Mouse (Mus musculus) embryo, embryonic 10.5 days (tissue): ENCODE data around the gene Arl2bp.

Experiments used
- DNase-seq: peaks from one replicate; pipeline ENCODE4 v3.0.0-alpha.2; 2015; ENCODE audit warnings: low spot score

Gene Arl2bp

DNA sequence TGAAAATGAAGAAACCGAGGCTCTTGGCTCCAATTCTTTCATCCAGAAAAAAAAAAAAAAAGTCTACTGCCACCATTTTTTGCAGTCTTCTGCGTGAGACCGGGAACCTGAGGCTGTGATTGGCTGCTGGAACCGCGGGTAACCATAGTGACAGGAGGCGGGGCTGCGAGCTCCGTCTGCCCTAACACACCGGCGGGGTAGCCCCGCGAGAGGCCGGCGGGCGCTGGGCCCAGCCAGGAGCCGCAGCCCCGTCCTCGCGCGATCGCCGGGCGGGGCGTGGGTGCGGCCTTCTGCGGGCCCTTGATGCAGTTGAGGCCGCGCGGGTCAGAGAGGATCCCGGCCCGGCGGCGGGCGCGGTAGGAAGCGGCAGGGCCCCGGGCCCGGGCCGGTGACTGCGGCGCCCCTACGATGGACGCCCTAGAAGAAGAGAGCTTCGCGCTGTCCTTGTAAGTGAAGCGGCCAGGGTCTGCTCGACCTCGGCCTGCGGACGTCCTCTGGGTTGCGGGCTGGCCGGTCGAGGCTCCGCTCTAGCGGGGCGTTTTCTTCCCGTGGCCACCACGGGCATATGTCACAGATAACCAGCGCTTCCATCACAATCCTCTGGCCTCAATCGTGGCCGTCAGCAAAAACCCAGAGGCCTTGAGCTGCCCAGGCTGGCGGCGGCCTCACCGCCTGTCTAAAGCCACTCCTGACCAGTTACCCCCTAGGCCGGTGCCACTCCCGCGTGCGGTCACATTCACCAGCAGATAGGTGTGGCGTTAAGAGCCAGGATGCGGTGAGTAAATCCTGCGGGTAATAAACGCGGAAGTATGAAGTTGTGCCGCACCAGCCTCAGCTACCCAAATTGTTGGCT lies at the start of gene Arl2bp:
Gene Arl2bp, plus strand, starts transcription at position 145 of the 853 bp plus-strand sequence.
- peak; percentile 96 for DNase-seq

DNA sequence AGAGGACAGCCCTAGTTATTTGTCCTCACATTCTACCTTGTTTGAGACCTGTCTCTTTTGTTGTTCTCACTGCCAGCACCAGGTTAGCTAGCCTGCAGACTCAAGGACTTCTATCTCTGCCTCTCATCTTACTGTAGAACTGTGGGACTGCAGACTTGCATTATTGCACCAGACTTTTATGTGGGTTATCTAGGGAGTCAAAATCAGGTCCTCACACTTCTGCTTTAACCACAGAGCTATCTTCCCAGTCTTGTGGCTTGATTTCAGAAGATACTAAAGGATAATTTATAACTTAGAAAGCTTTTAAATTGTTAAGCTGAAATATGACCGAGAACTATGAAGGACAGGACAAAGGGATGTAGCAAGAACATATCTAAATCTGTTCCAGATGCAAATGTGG lies 41.5 kb upstream of the Arl2bp start:
- DNase-seq, result no peak

DNA sequence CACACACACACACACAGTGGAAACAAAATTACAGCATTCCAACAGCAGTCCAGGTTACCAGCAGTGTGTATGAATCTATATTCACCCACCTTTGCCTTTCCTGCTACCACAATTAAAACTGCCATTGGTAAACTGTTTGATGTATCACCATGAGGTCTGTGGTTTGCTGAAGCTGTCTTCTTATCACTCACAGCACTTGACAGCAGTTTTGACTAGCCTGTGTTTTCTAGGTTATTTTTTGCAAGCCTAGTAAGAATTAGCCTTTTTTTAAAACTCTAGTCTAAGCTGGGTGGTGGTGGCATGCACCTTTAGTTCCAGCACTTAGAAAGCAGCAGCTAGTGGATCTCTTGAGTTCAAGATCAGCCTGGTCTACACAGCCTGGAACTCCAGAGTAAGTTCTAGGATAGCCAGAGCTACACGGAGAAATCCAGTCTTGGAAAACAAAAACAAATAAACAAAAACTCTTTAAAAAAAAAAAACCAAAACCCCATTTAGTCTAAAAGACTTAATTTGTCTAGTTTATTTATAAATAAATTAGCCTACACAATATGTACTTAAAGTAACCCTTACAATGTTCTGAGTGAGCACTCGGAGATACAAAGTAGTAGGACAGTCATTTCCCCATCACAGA lies 32.7 kb upstream of the Arl2bp start:
- DNase-seq, result no peak

DNA sequence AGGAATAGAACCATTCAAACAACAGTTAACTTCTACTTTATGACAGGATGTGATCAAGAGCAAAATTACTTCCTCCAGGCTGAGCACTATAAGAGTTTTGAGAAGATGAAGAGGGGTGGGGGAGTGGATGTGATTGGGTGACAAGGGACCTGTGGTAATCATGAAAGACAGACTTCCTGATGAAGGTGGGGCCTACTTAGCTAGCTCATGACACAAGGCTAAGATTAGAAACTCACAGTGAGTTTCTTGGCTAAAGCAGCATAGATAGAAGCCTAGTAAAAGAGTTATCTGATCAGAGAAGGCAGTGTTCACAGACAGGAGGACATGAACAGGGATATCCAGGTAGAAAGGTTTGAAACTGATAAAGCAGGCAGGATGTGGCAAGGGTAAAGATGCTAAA lies 32.2 kb upstream of the Arl2bp start:
- no peak for DNase-seq

DNA sequence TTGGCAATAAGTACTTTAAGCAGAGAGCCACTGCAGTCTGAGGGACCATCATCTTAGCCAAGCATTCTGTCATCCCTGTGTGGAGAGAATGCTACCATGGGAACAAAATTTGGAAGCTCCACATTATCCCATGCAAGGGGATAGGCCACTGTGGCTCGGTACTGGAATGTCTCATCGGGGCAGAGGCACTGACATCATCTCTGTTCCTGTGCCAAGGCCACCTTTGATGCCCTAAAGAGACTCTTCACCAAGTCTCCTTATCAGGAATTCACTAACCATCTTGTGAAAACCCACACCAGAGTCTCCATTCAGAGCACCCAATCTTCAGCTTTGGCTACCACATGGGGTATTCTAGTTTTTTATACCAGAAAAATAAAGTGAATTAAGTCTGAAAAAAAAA lies 25.2 kb upstream of the Arl2bp start:
- no peak for DNase-seq

DNA sequence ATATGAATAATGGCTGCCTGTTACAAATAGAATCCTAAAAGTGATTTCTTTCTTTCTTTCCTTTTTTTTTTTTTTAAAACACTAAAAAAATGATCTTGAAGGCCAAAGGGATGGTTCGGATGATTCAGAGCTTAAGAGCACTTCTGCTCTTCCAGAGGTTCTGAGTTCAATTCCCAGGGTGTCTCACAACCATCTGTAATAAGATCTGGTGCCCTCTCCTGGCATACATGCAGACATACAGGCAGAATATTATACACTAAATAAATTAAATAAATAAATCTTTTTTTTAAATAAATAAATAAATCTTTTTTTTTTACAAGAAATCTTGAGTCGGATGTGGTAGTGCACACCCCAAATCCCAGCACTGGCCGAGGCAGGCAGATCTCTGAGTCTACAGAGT lies 24.5 kb upstream of the Arl2bp start:
- DNase-seq, result no peak

DNA sequence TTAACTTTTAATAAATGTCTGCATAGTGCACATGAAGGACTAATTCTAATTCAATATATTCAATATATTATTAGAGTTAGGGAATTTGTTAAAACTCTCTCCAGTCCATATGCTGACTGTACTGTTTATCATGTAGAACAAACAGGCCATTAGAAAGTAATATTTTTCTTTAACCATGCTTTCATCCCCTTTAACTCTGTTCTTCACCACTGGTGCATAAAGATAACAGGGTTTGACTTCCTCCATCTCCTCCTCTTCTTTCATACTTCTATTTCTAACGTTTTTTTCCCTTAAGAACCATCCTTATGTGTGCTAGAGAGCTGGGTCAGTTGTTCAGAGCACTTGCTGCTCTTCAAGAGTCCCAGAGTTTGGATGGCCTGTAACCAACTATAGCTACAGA lies 21.2 kb upstream of the Arl2bp start:
- DNase-seq, result no peak

DNA sequence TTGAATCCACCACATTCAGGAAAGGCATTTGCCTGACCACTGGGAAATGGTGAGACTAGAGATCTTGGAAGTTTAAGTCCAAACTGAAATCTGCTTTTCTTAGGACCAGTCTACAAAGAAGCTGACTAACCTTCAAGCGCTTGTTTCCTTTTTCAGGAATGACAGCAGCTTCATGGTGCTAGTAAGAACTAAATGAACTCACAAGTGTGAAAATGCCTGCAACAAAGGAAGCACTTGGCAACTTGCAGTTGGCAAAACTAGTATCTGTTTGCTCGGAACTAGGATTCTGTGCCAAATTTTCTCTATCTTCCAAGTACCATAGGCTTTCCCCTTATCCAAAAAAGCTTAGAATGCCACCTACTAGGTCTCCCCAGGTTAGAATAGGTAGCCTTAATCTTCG lies 20.2 kb upstream of the Arl2bp start:
- DNase-seq, result no peak

DNA sequence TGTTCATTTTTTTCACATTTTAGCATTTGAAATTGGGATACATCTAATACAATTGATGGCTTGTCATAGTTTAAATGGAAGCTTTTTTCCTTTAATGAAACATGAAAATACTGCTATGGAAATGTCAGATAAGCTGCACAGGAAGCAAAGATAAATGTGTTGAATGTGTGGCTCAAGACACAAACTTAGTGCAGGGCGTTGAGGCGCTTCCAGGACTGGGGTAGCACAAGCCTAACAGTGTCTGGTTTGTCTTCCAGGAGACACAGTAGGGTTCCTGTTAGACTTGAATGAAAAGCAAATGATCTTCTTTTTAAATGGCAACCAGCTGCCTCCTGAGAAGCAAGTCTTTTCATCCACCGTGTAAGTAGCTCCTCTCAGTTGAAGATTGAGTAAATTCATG lies 16.9 kb upstream of the Arl2bp start:
- DNase-seq, result no peak

DNA sequence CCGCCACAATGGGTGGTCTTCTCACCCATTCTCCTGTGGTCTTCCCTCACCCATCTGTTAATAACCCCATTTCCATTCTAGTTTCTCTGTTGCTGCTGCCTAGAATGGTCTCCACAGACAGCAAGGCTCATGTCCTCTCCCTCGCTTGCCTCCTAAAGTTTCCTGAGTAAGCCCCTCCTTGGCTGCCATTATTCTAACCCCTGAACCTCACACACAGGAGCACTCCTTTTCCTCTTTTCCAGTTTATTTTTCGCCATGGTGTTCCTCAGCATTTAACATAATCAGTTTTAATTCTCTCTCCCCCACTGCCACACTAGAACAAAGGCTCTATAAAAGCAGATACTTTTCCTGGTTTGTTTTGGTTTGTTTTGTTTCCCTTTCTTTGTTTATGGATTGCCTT lies 13.4 kb upstream of the Arl2bp start:
- no peak for DNase-seq

DNA sequence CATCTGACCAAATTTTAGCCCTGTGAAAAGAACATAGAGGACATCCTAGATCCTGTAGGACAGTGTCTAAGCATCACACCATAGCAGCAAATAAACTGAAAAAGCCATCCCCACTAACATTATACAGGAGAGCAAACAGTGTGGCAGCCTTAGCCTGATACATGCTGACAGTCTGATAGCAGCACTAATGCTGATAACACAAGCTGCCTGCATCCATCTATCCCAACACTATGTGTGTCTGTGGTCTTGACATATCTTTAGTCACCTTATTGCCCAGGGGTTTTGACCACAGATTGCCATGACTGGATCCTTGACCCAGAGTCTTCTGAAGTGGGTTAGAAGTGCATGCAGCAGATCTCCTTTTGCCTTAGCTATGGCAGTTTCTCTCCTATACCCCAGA lies 11.4 kb upstream of the Arl2bp start:
- no peak for DNase-seq

DNA sequence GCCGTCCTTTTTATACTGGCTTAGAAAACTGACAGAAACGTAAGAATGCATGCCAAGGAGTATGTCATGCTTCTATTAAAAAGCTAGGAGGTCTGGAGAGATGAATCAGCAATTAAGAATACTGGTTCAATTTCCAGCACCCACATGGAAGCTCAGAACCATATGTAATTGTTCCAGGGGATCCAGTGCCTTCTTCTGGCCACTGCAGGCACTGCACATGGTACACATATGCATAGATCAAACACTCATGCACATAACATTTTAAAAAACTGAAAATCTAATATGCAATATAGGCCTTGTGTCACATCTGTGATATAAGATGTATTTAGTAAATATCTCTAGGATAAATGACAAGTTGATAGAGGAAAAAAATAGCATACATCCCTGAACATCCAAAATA lies 8.4 kb upstream of the Arl2bp start:
- DNase-seq, result no peak

DNA sequence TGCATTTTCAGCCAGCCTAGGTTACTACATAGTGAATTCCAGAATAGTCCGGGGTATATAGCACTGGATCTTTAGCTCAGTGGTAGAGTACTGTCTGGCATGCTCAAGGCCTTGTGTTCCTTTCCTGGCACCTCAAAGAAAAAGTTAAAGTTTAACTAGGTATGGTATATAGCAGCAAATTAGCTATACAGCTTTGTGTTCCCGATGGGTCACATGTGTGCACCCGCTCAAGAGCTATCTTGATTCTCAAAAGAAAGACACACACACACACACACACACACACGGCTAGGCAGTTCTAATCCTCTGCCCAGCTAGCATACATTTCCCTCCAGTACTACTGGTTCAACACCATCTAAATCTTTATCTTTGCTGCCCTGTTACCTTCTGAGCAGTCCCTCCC lies 6.0 kb upstream of the Arl2bp start:
- DNase-seq, result no peak

DNA sequence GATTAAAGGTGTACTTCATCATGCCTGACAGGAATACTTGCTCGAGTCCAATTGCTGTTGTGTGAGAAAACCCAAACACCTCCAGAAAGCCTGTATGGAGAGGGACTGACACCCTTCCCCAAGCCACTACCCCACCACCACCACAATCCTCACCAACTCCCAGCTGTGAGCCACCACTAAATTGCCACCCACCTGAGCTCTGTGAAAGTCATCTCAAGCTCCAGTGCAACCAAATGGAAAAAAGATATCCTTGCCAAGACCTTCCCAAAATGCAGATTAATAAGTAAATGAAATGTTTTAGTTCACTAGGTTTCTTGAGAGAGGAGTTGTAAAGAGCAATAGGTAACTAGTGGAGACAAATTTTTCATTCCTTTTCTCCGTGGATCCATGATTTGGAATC lies 1.7 kb upstream of the Arl2bp start:
- DNase-seq, result no peak

DNA sequence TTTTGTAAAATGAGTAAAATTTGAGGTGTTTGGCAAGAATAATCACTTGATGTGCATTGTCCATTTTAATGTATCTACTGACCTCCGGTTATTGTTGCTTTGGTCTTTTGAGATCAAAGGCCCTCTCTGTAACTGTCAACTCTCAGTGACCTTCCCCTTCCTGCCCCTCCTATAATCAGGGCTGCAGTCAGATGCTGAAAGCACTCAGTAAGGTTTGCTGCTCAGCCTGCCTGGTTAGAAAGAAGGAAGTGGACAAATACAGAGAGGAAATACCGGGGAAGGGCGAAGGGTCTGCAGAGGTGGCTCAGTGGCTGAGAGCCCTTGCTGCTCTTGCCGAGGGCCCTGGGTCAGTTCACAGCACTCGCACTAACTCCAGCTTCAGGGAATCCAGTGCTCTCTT lies 8.0 kb downstream of the Arl2bp start:
- no peak for DNase-seq

DNA sequence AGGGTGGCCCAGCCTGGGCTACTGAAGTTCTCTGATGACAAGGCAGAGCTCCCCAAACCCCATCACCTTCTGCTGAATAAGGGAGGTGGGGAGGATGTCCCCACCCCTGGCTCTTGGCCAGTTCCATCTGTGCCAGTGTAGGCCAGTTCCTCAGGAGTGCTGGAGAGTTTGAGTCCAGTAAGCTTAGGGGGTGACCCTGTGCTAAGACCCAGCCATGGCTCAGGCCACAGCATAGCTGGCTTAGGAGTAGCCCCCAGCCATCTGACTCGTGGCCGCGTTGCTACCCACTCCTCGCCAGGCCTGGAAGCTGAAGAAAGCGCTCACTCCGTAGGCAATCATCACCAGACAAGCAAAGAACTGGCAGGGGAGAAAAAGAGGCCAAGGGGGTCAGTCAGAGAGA lies 9.5 kb downstream of the Arl2bp start:
- no peak for DNase-seq

DNA sequence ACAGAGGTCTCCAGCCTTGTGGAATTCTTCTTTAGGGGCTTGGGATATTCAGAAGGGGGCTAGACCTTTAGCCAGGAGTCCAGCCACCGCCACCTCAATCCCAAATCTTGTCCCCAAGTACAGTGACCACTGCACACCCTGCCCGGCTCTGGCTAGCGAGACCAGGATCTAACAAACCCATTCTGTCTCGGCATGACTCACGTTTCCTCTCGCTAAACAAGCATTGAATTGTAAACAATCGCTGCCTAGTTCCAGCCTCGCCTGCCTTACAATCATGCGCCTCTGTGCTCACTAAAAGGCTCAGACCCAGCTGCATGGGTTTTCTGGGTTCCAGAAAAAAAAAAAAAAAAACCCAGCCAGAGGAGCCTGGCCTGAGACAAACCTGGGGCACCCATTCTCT lies 12.2 kb downstream of the Arl2bp start:
- no peak for DNase-seq

DNA sequence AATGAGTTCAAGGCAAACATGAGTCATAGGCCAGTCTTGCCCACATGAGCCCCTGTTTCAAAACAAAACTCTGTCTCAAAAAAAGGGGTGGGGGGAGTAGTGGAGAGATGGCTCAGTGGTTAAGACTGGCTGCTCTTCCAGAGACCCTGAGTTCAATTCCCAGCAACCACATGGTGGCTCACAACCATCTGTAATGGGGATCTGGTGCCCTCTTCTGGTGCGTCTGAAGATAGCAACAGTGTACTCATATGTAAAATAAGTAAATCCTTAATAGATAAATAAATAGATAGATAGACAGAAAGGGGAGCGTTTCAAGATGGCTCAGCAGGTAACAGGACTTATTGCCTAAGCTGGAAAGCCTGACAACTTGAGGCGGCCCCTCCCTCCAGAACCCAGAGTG lies 14.0 kb downstream of the Arl2bp start:
- DNase-seq, result no peak

DNA sequence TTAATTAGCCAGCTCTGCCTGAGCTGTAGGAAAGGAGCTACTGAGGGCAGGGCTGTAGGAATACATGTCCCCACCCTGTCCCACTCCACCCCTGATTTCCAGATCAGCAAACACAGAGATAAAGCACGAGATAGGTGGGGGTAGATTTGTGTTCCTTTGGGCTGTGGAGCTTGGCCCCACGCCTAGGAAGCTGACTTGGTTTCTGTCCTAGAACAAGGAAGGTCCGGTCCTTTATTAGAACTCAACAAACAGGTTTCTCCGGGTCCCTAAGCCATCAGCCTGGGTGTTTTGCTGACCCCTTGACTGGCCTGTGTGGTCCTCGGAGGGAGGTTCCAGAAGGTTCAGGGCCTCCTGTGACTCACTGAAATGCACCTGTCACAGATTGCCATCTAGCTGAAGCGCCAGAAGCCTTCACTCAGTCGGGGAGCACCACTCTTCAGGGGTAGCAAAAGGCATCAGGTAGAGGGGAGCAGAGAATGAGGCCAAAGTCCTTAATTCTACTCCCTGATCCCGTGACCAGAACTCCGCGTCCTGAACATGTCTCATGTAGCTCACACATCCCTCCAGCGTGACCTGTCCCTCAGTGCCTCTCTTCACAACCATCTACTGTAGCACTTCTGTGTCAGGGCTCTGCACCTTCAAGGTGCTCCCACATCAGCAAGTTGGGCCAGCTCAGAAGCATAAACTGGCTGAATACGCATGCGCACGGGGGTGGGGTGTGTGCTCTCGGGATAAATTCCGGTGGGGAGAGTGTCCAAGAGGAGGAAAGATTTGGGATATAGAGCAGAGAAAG lies 16.5 kb downstream of the Arl2bp start:
- DNase-seq, result no peak

DNA sequence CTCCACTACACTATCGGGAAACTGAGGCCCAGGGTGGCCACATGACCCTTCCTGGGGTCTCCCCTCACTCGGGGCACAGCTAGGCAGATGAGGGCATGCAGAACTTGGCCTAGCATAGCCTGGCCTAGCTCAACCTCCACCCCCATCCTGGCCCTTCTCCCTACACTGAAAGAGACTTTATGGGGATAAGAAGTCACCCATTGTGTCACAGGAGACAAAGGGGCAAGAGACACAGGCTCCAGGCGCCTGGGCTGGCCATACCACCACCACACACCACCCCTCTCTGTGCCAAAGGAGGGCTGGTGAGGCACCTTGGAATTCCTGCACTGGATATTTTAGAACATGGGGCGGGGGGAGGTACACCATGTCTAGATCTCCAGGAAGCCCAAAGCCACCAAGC lies 17.9 kb downstream of the Arl2bp start:
- no peak for DNase-seq

DNA sequence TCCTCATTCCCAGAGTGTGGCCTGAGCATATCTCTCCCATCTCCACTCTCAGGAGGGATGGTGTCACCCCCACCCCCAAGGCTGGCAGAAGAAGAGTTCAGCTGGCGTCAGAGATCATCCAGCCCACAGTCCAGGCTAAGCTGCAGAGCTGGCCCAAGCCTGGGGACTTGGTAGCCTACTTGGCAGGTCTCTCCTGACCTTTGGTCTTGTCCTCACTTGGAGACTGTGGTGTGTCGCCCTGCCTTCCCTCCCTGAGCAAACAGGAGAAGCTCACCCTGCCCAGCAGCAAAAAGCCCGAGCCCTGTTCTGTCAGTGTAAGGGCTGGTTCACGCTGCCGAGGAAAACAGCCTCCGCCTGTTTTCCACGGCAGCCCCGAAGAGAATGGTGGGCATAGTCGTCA lies 19.6 kb downstream of the Arl2bp start:
- no peak for DNase-seq

DNA sequence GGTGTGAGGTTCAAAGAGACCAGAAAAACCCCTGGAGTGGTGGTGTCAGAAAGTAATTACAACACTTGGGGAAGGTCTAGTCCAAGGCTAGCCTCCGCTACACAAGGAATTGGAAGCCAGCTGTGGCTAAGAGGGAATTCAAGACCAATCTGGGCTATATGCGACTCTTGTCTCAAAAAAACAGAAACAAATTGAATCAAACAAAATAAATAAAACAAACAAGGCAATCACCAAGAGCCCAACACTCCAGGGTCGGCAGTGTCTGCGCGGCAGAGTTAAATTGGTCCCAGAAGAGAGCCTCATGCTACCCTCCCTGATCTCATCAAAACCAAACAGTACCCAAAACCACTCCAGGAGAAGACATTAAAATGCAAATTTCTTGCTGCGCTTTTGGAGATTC lies 28.3 kb downstream of the Arl2bp start:
- peak; percentile 17 for DNase-seq

DNA sequence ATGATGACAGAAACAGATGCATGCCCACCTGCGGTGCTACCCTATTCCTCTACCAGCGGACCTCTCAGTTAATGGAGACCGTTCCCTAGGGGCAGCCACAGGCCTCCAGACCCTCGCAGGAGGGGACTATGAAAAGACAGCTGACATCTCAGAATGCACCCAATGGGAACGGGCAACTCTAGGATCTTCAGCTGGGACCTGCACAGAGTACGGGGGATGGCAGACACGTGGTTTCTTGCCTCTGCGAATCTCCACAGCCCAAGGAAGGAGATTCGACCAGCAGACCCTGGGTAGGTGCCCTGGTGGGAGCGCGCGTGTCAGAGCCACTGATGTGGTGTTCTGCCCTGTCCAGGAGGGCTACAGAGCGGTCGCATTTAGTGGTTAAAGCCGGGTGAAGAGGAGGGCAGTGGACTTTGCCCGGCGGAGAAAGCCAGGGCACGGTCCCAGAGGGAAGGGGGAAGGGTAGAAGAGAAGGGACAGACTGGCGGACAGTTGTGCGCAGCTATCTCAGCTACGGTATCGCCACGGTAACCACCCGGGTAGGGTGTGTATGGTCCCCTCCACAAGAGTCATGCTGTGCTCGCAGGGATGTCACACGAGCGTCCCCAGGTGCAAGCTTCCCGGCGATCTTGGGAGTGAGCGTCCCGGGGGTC lies 29.1 kb downstream of the Arl2bp start:
- peak; percentile 14 for DNase-seq
